14 mouse cellular contexts compared by ENCODE assay signal in genomic region chr14:79243038-79243883, GRCm38 (mm10). TPM values are rescaled to one million over a fixed set of nuclear protein-coding genes. Genes with fewer than 3 reads are reported as not detected.
DNase-seq lines count a peak whose midpoint lies in the region; ATAC-seq lines count a peak whose summit lies in the region.
"Had no signal": no experiment of that assay in that cellular context is flagged by ENCODE, and none has a peak within 500 bp of the region (broad histone marks: within the 10 kb centered on the region; RNA-seq: fewer than 3 reads in every experiment).

No protein-coding gene starts in this region.

- no peak overlapping the region for H3K9ac ChIP-seq in heart, embryonic 16.5 days (ENCODE audit: low read length)
- no peak overlapping the region for H3K9ac ChIP-seq in liver, embryonic 12.5 days
- no peak overlapping the region for H3K9ac ChIP-seq in heart, embryonic 11.5 days (ENCODE audit: low read depth, low read length)
- H3K9ac ChIP-seq: intestine, embryonic 15.5 days; neural tube, embryonic 12.5 days had no signal

- WGBS in heart, embryonic 16.5 days, result 79% methylated on average over 12 of the region's 12 CpGs
- 48% methylated on average over 12 of the region's 12 CpGs for WGBS in liver, embryonic 12.5 days (ENCODE audit: insufficient replicate concordance)
- WGBS in heart, embryonic 11.5 days (ENCODE audit: insufficient replicate concordance), result 81% methylated on average over 12 of the region's 12 CpGs

- ATAC-seq in heart, embryonic 16.5 days (replicated peaks; ENCODE audit: extremely low read depth, insufficient read depth, low FRiP score), result 0 out of 2 replicates have a peak, but pooled peaks have one; percentile 37
- peak; percentile 37; the same call in 1 of the 2 replicates for ATAC-seq in liver, embryonic 12.5 days
- ATAC-seq in heart, embryonic 11.5 days (replicated peaks; ENCODE audit: insufficient number of reproducible peaks, low FRiP score, low TSS enrichment), result no peak
- ATAC-seq: intestine, embryonic 15.5 days had no signal

- H3K36me3 ChIP-seq in heart, embryonic 16.5 days (ENCODE audit: control insufficient read depth, insufficient read depth), result no peaks in the 10 kb centered on the region
- H3K36me3 ChIP-seq in liver, embryonic 12.5 days, result no peaks in the 10 kb centered on the region
- H3K36me3 ChIP-seq in splenic B cell, adult 2 months (ENCODE audit: control insufficient read depth, insufficient read depth, low read length, poor library complexity, severe bottlenecking), result no peaks in the 10 kb centered on the region
- no peaks in the 10 kb centered on the region for H3K36me3 ChIP-seq in heart, embryonic 11.5 days (ENCODE audit: control insufficient read depth, insufficient read depth, low read length)
- H3K36me3 ChIP-seq: intestine, embryonic 15.5 days; neural tube, embryonic 12.5 days had no signal

- H3K4me3 ChIP-seq in heart, embryonic 16.5 days (ENCODE audit: low read length), result no peak overlapping the region
- no peak overlapping the region for H3K4me3 ChIP-seq in liver, embryonic 12.5 days
- H3K4me3 ChIP-seq in heart, embryonic 11.5 days (ENCODE audit: low read depth, low read length), result no peak overlapping the region
- H3K4me3 ChIP-seq: heart, embryonic 10.5 days; intestine, embryonic 15.5 days; neural tube, embryonic 12.5 days had no signal

- no peak overlapping the region for H3K4me2 ChIP-seq in heart, embryonic 16.5 days (ENCODE audit: low read depth, low read length)
- H3K4me2 ChIP-seq in liver, embryonic 12.5 days, result no peak overlapping the region
- no peak overlapping the region for H3K4me2 ChIP-seq in heart, embryonic 11.5 days
- H3K4me2 ChIP-seq: intestine, embryonic 15.5 days; neural tube, embryonic 12.5 days had no signal

- no peak overlapping the region for H3K27ac ChIP-seq in heart, embryonic 16.5 days (ENCODE audit: low read length)
- no peak overlapping the region for H3K27ac ChIP-seq in liver, embryonic 12.5 days
- H3K27ac ChIP-seq in heart, embryonic 11.5 days (ENCODE audit: low read depth, low read length), result no peak overlapping the region
- H3K27ac ChIP-seq: heart, embryonic 10.5 days; intestine, embryonic 15.5 days; macrophage; neural tube, embryonic 12.5 days had no signal

- H3K4me1 ChIP-seq in heart, embryonic 16.5 days (ENCODE audit: control insufficient read depth, insufficient read depth, low read length), result peaks cover 3% of the 10 kb centered on the region
- H3K4me1 ChIP-seq in liver, embryonic 12.5 days, result no peaks in the 10 kb centered on the region
- peaks cover 14% of the 10 kb centered on the region for H3K4me1 ChIP-seq in heart, embryonic 11.5 days (ENCODE audit: control insufficient read depth, insufficient read depth, low read length)
- H3K4me1 ChIP-seq: intestine, embryonic 15.5 days; neural tube, embryonic 12.5 days had no signal

- H3K27me3 ChIP-seq in heart, embryonic 16.5 days (ENCODE audit: control insufficient read depth, insufficient read depth, low read length), result peaks cover 7% of the 10 kb centered on the region
- no peaks in the 10 kb centered on the region for H3K27me3 ChIP-seq in liver, embryonic 12.5 days (replicated peaks)
- H3K27me3 ChIP-seq in splenic B cell, adult 2 months (ENCODE audit: control insufficient read depth, insufficient read depth, low read length, poor library complexity, severe bottlenecking), result no peaks in the 10 kb centered on the region
- no peaks in the 10 kb centered on the region; the same call in 1 of the 2 replicates for H3K27me3 ChIP-seq in heart, embryonic 11.5 days (ENCODE audit: control insufficient read depth, insufficient read depth, low read length)
- H3K27me3 ChIP-seq: intestine, embryonic 15.5 days; neural tube, embryonic 12.5 days had no signal

- no peak for DNase-seq in heart, adult 9 months (ENCODE audit: low spot score in 2 of 2)
- peak; percentile 83 for DNase-seq in CD4-positive, CD25-positive, alpha-beta regulatory T cell, adult 2 months (ENCODE audit: low read depth, low spot score)
- peak; percentile 49 for DNase-seq in splenic B cell, adult 2 months (ENCODE audit: low read depth, low spot score)
- DNase-seq in urinary bladder, postnatal 36 days (ENCODE audit: low spot score in 2 of 2), result no peak
- DNase-seq in urinary bladder, postnatal 4 days (ENCODE audit: low spot score in 2 of 2), result no peak
- DNase-seq: right cerebral cortex, postnatal 14 days had no signal

- H3K9me3 ChIP-seq in heart, embryonic 16.5 days (replicated peaks; ENCODE audit: control insufficient read depth, low read length), result peaks cover 3% of the 10 kb centered on the region; the same call in 1 of the 2 replicates
- H3K9me3 ChIP-seq in liver, embryonic 12.5 days (replicated peaks), result no peaks in the 10 kb centered on the region
- H3K9me3 ChIP-seq in heart, embryonic 11.5 days (replicated peaks; ENCODE audit: control insufficient read depth, low read length), result no peaks in the 10 kb centered on the region
- H3K9me3 ChIP-seq: heart, embryonic 10.5 days; intestine, embryonic 15.5 days had no signal

RNA-seq across cellular contexts. Expression of gene Zfp957, which starts 3.9 kb away (rescaled TPM):
- 0.13 TPM in 1 of 2 replicates, not detected in the other for polyA plus RNA-seq in heart, embryonic 16.5 days (2015; fragmentation: Nextera tagmentation; extraction: Ambion mirVana)
- polyA plus RNA-seq in liver, embryonic 12.5 days (2016; fragmentation: Nextera tagmentation; extraction: Ambion mirVana), result not detected in 2 replicates
- not detected in 2 replicates for polyA plus RNA-seq in heart, embryonic 11.5 days (2014; fragmentation: Nextera tagmentation; extraction: Ambion mirVana)
- polyA plus RNA-seq: embryonic facial prominence, embryonic 11.5 days; intestine, embryonic 15.5 days; macrophage; neural tube, embryonic 12.5 days had no signal

RNA-seq across cellular contexts. Expression of gene Rgcc, which starts 58.2 kb away (rescaled TPM):
- polyA plus RNA-seq in heart, embryonic 16.5 days (2015; fragmentation: Nextera tagmentation; extraction: Ambion mirVana), result 53.6 and 74.7 TPM in 2 replicates
- polyA plus RNA-seq in liver, embryonic 12.5 days (2016; fragmentation: Nextera tagmentation; extraction: Ambion mirVana), result 302 and 307 TPM in 2 replicates
- polyA plus RNA-seq in heart, embryonic 11.5 days (2014; fragmentation: Nextera tagmentation; extraction: Ambion mirVana), result 17.5 and 26.3 TPM in 2 replicates

Comparison
In these comparisons a context has a peak if more than half of its experiments do, and no peak if none do; other contexts are left out.
1. DNase-seq: peak in CD4-positive, CD25-positive, alpha-beta regulatory T cell, adult 2 months (single experiment) and splenic B cell, adult 2 months (single experiment); none in heart, adult 9 months (0 of 2), urinary bladder, postnatal 36 days (0 of 2) and urinary bladder, postnatal 4 days (0 of 2).